Mouse (Mus musculus): ENCODE measurements around the gene Nrgn.

- no peak for TF ChIP-seq CTCF (IDR thresholded peaks at IDR 0.05; ENCODE audit: low read depth)
- no peak for TF ChIP-seq EP300 (IDR thresholded peaks at IDR 0.05; ENCODE audit: low read depth)
Measured at GRCm38 (mm10) chr9:37541851-37542642, 10.7 kb downstream of the Nrgn start.
